Mouse (Mus musculus): ENCODE results near the gene Slc22a21.

Slc22a21 gene

DNA sequence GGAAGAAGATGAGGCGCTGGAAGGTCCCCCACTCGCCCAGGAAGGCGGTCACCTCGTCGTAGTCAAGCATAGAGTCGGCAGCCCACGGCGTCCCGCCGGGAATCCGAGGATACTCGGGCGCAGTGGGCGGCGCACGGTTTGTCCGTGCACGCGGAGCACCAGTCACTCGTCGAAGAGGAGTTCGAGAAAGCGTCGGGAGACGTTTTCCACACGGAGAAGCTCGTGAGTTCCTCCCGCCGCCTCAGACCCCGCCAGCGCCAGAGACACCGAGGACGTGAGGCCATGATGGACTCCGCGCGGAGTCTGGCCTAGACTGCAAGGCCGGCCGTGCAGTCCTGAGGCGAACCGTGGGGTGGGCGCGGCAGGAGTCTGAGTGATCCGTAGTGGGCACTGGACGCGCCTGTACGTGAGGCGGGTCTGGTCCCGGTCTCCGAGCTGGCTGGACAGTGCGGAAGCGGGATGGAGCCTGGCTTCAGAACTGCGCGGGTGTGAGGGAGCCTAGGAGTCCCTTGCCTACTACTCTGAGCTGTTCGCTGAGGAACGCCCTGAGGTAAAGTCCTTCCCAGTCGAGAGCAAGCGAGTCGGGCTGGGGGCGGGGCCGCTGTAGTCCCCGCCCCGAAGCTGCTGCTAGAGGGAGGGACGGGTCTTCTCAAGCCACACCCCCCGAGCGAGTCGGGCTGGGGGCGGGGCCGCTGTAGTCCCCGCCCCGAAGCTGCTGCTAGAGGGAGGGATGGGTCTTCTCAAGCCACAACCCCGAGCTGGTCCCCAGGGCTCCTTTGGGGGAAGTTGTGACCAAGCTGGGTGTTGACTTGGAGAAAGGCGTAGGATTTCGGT lies at the start of gene Slc22a21:
Slc22a21 (minus strand) TSS at position 545 of the 834 bp plus-strand sequence.
- CTCF ChIA-PET: no interaction called here

GRCm38 (mm10) chr11:54028997-54029396 lies 48.9 kb upstream of the Slc22a21 start:
- CTCF ChIA-PET: no interaction called here

DNA sequence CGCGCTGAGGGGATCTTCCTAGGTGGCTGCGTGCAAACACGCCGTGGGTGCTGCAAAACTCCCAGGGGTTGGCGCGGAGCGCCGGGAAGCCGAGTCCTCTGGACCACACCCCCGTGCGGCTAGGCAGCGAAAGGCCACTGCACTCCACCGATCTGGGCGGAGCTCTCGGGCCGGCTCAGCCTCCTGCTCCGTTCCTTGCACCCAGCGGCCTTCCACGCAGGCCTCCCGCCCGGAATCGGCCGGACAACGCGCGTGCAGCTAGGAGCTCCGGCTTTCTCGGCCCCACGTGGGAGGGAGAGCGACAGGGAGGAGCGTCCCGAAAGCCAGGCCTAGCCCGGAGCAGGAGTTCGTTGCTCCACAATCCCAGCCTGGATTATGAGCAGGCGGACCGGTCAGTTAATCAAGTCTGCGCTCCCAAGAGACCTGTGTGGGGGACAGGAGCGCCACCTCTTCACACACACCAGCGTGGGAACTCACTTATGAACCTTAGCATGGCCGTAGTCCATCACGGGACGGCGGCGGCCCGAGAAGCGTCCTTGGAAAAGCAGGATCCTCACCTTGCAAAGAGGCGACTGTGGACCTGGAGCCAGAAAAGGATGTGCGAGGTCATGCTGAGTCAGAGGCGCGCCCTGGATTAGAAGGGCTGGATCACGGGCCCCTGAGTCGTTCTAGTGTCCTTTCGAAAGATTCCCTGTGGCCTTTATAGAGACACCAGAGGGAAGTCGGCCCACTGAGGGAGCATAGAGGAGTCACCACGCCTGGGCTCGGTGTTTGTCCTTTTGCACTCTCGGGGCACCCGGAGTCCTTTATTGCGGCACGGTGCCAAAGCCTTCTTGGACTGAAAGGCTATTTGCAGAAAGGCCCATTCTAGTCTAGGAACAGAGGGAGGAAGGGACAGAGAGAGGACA lies 48.2 kb upstream of the Slc22a21 start, which contains the start of gene Slc22a4:
Slc22a4 (minus strand) TSS at position 47 of the 908 bp plus-strand sequence.
- CTCF ChIA-PET: no interaction called here

DNA sequence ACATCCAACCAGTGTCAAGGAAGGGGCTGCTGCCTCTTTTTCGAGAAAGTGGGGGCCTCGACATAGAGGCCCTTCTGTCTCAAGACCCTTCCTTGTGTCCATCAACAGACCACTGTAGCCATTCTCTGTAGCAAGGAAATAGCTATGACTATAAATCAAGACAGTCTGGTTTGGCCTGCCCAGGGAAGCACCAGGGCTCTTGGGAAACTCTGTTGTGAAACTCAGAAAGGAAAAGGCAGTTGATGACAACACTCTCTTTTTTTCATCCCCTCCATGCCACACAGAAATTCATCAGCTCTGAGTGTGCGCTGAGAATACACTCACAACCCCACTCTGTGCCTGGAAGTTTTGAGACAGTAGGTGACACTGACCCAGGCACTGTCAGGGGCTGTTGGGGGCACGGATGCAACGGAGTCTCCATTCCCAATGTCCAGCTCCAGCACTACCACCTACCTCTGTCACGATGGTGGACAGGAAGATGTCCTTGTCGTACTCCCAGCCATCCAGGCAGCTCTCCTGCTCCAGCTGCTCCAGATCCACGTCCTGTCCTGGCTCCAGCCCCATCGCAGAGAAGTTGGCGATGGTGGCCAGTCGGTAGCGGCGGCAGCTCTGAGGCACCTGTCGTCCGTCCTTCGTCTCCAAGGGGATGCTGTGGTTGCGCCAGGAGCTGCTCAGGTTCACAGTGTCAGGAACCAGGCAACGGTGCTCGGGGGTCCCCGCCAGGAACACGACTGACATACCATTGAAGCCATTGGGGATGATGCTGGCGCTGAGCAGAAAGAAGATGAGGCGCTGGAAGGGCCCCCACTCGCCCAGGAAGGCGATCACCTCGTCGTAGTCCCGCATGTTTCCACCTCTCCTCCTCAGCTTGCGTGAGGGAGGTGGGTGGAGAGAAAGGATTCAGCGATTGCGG lies 47.3 kb upstream of the Slc22a21 start:
- CTCF ChIA-PET: no interaction called here

DNA sequence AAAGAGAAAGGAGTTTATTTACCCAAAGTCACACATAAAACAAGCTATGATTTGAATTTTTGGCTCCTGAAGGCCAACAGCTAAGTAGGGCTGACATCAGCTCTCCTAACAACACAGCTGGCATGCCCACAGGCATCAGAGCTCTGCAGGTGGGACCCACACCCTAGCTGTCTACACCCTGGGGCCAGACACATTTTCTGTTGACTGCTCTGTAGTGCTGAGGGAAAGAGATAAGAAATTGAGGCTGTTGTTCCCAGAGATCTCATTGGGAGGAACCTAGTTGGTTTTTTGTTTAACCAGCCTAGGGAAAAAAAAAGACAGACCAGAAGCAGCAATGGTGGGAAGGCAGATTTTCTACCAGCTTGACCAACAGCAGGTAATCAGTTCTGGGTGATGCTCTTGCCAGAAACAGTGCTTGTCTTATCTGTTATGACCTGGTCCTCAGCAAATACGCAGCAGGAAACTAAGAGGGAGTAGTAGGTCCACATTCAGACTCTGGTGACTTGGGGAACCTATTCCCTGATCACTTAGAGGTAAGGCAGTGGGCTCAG lies 46.4 kb upstream of the Slc22a21 start:
- CTCF ChIA-PET: no interaction called here

- CTCF ChIA-PET: interaction anchor here (0.5 kb wide), 1 partner anchor 9 kb away, joined by 3 read pairs; no protein-coding TSS in a partner anchor
Observed at GRCm38 (mm10) chr11:54021396-54022093, 41.4 kb upstream of the Slc22a21 start.

DNA sequence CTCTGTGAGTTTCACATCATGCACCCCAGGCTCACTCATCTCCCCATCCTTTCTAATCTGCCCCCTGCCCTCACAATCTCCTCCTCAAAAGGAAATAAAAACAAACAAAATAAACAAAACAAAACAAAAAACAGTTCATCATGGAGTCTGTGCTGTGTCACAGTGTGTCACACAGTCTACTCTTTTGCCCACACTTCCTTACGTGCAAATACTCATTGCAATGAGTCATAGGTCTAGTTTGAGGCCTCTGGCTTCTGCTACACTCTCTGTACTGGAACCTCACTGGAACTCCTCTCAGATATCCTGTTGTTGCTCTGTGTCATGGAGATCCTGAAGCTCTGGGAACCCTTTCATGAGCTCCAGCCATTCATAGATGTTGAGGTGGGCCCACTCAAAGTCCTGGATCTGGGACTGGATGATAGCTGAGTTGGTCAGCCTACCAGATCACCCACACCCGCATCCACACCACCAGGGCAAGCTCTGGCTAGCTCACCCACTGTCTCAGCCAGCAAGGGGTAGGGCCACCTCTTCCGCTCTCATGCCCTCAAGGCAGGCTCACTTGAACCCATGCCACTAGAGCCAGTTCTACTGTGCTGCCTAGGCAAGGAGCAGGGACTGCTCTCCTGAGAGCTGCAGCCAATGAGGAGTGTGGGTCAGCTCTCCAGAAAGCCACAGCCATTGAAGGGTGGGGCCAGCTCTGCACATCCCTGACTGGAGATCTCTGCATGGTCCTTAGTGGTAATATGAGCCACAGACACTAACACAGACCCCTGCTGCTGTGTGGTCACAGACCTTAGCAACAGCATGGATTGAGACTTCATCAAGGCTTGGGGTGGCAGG lies 39.0 kb upstream of the Slc22a21 start:
- CTCF ChIA-PET: no interaction called here

GRCm38 (mm10) chr11:54017596-54017995 lies 37.5 kb upstream of the Slc22a21 start:
- CTCF ChIA-PET: no interaction called here

DNA sequence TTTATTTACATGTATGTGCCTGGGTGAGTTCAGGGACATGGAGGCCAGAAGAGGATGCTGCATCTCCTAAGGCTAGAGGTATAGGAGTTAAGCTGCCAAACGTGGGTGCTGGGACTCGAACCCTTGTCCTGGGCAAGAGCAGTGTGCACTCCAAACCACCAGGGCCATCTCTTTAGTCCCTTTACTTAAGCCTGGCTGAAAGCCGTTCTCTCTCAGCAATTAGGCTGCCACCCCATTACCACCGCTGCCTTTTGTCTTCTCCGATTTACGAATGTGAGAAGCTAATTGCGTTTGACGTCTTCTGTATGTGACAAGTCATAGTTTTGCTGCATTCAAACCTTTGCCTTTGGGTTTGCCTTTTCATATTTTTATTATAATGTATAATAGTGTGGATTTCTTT lies 35.9 kb upstream of the Slc22a21 start:
- CTCF ChIA-PET: no interaction called here

GRCm38 (mm10) chr11:54012961-54013360 lies 32.8 kb upstream of the Slc22a21 start:
- CTCF ChIA-PET: interaction anchor here (0.9 kb wide), 1 partner anchor 10 kb away, joined by 3 read pairs; no protein-coding TSS in a partner anchor

- CTCF ChIA-PET: interaction anchor here (1.6 kb wide), 1 partner anchor 9 kb away, joined by 3 read pairs; no protein-coding TSS in a partner anchor
Observed at GRCm38 (mm10) chr11:54011255-54011654, 31.1 kb upstream of the Slc22a21 start.

GRCm38 (mm10) chr11:54008416-54008920 lies 28.3 kb upstream of the Slc22a21 start:
- CTCF ChIA-PET: no interaction called here

- CTCF ChIA-PET: no interaction called here
Observed at GRCm38 (mm10) chr11:54007717-54008116, 27.6 kb upstream of the Slc22a21 start.

DNA sequence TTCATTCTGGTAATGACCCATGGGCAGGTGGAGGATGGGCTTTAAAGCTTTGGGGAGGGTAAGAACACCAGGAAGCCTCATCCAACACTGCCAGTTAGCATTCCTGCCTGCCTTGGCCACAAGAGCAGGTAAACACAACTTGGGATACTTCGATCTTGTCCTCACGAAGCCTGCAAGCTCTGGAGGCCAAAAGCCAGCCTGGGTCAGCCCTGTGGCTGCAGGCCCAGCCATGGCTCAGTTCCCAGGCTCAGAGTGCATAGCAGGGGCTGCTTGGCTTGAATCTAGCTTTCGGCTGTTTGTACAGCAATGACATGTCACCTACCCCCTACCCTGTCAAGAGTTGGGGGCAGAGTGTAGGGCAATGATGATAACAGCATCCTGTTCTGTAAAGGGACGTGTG lies 26.8 kb upstream of the Slc22a21 start:
- CTCF ChIA-PET: no interaction called here

DNA sequence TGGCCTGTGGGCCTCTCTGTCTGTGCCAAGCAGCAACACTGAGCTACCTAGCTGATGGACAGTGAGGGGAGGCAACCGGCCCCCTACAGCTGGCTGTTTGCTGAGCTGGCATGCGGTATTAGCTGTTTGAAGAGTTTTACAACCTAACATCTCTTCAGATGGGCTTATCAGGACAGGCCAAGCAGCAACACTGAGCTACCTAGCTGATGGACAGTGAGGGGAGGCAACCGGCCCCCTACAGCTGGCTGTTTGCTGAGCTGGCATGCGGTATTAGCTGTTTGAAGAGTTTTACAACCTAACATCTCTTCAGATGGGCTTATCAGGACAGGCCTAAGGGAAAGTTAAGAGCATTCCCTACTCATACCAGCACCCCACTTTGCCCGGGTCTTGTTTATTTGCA lies 26.2 kb upstream of the Slc22a21 start:
- CTCF ChIA-PET: interaction anchor here (0.6 kb wide), 1 partner anchor 416 kb away, joined by 3 read pairs; no protein-coding TSS in a partner anchor

DNA sequence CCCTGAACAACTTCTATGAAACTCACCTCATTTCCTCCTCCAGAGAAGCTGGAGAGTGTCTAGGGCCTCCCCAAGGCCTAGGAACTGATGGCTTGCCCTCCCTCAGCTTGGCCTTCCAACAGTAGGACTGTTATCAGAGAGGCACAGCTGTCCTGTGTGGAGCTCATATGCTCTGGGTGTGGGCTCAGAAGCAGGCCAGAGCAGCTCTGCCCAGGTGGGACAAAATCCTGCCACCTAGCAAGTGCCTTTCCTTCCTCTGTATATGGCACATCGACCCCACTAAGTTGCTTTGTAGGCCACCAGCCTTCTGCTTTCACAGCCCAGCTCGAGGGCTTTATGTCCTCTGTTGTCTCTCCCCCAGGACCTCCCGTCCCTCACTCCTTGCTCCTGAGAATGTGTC lies 24.6 kb upstream of the Slc22a21 start:
- CTCF ChIA-PET: interaction anchor here (0.6 kb wide), 1 partner anchor 653 kb away, joined by 3 read pairs; no protein-coding TSS in a partner anchor

DNA sequence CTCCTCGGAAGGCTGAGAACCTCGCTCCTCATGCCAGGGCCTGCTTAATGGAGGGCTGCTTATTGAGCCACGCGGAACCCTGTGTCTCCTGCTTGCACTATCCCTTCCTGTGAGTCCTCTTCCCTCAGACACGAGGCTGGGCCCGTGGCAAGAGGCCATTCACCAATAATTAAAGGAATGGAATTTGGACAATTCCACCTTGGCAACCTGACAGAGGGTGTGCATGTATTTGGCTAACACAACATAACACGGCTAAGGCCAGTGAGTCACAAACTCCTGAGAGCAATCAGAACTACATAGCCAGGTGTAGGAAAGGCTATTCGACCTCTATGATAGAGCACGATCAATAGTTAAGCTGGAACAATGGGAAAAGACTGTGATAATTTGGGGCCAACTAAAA lies 24.1 kb upstream of the Slc22a21 start:
- CTCF ChIA-PET: interaction anchor here (0.6 kb wide), 1 partner anchor 653 kb away, joined by 3 read pairs; no protein-coding TSS in a partner anchor

- CTCF ChIA-PET: interaction anchor here (1.4 kb wide), 1 partner anchor 10 kb away, joined by 3 read pairs; no protein-coding TSS in a partner anchor
Observed at GRCm38 (mm10) chr11:54002761-54003717, 22.9 kb upstream of the Slc22a21 start.

Data from spleen, embryonic (tissue).